Mouse (Mus musculus): Measurements from ENCODE around the gene Rel.

DNA sequence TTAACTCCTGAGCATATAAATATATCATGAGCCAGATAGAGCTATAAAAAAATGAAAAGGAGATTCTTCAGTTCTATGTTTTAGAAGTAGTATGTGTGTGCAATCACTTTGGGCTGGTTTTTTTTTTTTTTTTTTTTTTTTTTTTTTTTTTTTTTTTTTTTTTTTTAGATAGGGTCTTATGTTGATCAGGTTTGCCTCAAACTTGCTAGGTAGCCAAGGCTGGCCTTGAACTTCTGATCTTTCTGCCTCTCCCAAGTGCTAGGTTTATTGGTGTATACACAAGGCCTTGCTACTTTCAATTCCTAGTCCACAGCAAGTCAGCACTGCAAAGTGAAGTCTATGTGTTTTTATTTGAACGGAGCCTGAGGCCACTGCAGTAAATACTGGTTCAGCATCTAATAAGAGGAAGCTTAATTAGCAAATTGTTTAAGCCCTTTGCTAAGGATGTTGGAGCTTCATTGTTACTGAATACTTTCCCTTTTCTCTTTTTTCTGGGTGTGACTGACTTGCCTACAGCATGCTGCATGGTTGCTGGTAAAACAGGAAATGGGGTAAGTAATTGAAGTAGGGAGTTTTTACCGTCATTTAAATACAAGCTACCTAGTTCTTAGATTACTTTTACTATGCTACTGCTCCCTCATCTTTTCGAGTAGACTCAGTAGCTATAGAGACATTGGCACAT lies 71.2 kb downstream of the Rel start:
- no peak for TF ChIP-seq POLR2A (IDR thresholded peaks at IDR 0.05; ENCODE audit: low read depth, low read length)
- no peak for TF ChIP-seq CTCF (IDR thresholded peaks at IDR 0.05; ENCODE audit: borderline replicate concordance, insufficient read depth, low read length)

Measured in embryonic fibroblast, embryonic 13.5 days (primary cell).